Mouse (Mus musculus): Measurements from ENCODE around the gene Tfpi.
A peak's percentile ranks its signal among the peaks of the same experiment; 100 is the strongest.
"Not testable (repeated sequence)": the region's sequence is repeated elsewhere in the genome, so short reads cannot be mapped to it uniquely, and the experiment has no call there.

Gene Tfpi

DNA sequence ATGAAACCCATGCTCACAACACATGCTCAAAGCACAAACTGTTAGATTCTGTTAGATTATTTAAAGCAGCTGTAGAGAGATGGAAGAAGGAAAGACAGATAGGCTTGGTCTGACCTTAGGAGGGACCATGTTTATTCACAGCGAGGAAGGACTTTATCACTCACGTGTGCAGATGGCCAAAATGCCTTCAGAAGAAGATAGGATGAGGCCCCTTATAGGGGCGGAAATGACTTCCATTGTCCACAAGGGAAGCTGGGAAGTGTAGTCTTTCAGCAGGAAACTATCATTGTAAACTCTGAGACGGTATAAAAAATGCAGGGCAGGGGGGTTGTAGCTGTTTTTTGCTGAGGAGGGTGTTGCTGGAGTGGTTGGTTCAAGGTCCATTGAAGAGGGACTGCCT is at the start of gene Tfpi:
Gene Tfpi, minus strand, starts transcription at position 199 of the 400 bp plus-strand sequence.
- DNase-seq (ENCODE audit: low spot score), result peak; percentile 7

DNA sequence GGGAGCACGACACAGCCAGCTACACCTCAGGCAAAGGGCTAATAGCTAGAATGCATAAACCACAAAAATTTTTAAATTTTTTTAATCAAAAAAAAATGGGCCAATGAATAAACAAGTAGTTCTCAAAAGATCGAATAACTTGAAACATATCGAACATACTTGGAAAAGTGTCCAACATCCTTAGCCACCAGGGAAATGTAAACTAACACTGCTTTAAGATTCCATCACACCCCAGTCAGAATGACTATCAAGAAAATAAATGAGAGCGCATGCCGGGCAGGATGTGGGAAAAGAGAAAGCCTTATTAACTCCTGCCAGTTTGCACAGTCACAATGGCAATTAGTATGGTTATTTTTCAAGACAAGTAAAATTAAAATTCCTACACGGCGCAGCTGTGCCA is 49.6 kb upstream of the Tfpi start:
- no peak for DNase-seq (ENCODE audit: low spot score)

DNA sequence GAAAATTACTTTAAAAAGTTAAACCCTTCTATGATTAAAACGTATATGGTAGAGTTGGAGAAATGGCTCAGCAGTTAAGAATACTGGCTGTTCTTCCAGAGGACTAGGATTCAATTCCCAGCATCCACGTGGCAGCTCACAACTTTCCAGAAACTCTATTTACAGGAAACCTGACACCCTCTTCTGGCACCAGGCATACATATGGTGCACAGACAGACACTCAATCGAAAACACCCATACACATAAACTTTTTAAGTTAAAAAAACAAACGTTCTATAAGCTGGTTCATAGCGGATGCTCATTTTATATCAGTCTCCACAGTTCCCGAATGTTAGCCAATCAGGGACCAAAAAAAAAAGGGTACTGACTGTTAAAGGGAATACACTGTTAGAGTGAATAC is 49.2 kb upstream of the Tfpi start:
- DNase-seq (ENCODE audit: low spot score), result no peak

DNA sequence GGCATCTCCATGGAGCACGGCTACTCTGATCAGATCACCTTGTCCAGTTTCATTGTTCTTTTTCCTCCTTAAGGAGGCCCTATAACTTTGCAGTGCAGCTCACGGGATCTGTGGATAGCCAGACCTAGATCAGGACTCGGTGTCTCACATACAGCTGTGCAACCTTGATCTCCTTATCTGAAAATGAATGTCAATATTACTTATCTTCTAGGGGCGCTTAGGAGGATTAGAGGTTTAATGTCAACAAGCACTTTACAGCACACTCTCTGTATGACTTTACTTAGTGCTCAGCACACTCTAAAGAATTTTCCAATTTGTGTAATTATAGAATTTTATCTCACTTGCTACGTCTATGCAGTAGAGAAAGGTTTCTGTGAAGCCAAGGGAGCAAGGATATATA is 48.5 kb upstream of the Tfpi start:
- DNase-seq (ENCODE audit: low spot score), result no peak

DNA sequence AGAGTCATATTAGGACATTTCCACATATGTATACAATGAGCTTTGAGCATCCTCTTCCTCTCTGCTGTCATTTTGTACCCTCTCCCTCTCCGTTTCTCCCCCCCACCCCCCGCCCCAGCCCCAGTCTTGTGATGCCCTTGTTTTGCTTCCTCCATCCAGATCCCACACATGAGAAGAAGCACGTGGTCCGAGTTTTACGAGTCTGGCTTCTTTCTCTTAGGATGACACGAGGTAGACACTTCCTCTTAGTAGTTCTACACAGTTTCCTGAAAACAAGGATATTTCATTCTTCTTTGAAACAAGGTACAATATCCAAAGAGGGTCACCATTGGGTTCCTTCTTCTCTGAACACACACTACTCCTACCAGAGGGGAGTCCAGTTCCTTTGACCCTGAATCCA is 47.4 kb upstream of the Tfpi start:
- no peak for DNase-seq (ENCODE audit: low spot score)

DNA sequence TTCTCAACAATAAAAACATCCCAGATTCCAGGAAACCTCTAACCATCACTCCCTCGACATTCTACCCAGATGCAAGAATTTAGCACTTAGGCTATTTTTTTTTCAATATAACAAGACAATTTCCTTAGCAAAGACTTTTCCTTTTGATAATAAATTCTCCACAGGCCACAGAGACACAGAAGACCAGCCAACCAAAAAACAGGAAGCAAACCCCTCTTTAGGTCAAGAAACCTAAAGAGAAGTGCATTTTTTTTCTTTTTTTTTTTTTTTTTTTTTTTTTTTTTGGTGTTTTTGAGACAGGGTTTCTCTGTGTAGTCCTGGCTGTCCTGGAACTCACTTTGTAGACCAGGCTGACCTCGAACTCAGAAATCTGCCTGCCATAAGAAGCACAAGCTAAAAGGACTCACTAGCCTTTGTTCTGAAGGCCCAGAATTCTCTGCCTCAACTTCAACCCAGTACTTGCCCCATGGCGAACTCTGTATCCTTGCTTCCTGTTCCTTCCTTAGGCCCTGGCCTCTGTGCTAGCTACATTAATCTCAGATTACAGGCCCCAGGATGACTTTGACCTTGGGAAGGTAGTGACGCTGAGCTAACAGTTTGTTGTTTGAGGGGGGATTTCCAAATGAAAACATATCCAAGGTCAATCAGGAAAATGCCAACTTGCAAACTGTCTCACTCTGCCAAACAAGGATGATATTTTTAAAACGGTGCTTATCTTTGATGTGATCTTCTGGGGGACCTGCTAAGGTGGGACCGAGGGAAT is 46.7 kb upstream of the Tfpi start:
- DNase-seq (ENCODE audit: low spot score), result peak; percentile 3

DNA sequence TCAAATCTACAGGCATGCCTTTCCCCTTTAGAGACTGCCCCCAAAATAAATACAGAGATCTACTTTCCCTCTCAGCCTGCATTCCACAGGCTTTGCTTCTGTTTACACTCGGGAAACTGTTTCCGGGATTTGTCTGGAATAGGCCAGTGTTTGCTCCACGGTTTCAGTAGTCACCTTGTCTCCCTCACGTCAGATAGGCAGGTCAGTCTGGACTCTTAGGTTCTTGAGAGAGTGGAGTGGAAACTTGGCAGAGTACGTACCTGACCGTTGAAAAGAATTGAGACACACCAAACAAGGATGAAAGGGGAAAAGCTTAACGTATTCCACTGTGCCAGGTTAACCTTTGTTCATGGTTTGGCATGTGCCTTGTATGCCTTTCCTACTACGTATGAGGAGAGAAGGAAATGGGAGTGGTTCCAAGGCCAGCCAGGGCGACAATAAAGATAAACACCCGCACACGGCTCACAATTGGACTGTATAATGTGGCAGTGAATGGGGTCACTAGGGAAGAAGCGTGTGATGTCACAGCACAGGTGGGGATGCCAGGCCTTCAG is 43.0 kb upstream of the Tfpi start:
- no peak for DNase-seq (ENCODE audit: low spot score)

DNA sequence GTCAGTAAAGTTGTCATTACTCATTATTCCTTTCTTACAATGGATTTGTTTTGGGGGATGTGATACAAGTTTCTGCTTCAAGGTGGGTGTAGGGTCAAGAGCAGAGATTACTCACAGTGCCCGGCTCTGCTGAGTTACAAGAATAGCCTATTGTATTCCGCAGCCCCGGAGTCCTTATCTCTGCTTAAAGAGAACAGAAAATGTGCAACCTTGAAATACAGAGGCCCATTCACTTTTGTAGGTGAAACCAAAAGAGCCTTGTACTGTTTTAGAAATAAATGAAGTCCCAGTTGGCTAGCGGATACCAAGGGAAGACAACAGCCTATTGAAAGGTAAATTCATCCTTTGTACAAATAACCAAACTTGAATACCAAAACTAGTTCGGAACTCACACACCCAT is 42.2 kb upstream of the Tfpi start:
- no peak for DNase-seq (ENCODE audit: low spot score)

DNA sequence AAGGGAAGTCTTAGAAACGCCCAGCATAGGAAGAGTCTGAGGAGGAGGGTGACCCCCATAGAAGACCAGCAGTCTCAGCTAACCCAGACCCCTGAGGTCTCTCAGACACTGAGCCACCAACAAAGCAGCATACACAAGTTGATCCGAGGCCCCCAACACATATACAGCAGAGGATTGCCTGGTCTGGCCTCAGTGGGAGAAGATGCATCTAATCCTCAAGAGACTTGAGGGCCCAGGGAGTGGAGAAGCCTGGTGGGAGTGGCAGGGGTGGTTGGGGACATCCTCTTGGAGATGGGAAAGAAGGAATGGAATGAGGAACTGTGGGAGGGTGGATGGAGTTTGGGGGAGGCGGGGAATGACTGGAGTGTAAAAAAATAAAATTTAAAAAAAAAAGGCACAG is 36.7 kb upstream of the Tfpi start:
- DNase-seq (ENCODE audit: low spot score), result no peak

DNA sequence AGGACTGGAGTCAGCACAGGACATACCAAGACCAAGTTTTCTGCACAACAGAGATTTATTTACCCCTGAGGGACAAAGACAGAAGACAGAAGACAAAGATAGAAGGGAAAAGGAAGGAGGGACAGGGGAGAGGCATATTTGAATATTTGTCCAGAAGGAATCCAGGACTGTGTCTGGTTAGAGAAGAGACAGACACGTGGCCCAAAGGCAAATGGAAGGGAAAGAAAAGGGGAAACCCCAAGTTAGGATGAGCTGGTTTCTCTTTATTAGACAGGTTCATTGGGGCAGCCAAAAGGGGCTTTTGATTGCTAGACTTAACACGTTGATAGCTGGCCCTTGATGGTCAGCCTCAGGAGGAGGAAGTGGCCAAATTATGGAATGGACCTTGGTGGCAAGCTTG is 34.9 kb upstream of the Tfpi start:
- no peak for DNase-seq (ENCODE audit: low spot score)

DNA sequence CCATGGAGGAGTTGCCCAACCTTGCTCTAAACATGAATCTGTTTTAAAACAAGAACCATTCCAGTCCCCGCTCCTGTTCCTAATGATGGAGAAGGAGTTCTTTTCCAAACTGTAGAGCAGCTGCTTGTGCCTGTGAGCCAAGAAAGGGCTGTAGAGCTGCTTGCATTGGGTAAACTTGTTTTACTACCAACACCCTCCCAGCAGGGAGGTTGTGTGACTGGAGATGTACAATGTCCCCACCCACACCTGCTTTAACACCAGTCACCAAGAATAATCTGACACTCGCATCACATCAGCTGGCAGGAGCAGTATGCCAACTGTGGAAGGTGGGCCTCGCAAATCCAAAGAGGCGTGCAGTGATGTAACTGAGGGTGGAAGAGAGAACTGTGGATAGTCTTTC is 34.5 kb upstream of the Tfpi start:
- no peak for DNase-seq (ENCODE audit: low spot score)

DNA sequence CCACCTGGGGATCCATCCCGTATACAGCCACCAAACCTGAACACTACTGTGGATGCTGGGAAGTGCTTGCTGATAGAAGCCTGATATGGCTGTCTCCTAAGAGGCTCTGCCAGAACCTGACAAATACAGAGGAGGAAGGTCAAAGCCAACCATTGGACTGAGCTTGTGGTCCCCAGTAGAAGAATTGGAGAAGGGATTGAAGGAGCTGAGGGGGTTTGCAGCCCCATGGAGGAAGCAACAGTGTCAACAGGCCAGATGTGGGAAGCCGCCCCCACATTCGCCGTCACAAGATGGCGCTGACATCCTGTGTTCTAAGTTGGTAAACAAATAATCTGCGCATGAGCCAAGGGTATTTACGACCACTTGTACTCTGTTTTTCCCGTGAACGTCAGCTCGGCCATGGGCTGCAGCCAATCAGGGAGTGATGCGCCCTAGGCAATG is 28.4 kb upstream of the Tfpi start:
- not testable (repeated sequence) for DNase-seq (ENCODE audit: low spot score)

DNA sequence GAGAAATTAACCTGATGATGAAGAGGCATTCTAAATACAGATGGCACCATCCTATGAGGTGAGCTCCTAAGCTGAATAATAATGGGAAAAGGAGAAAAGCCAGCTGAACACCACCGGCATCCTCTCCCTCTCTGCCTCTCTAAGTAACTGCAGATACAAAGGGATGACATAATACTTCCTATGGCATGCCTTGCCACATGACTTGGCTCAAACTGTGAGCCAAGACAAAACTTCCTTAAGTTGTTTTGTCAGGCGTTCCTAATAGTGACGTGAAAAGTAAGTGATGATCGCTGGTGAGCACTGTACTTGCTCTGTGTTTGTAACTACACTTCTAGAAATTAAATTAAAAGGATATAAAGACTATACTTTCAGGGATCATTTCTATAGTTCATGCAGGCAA is 27.7 kb upstream of the Tfpi start:
- DNase-seq (ENCODE audit: low spot score), result no peak

DNA sequence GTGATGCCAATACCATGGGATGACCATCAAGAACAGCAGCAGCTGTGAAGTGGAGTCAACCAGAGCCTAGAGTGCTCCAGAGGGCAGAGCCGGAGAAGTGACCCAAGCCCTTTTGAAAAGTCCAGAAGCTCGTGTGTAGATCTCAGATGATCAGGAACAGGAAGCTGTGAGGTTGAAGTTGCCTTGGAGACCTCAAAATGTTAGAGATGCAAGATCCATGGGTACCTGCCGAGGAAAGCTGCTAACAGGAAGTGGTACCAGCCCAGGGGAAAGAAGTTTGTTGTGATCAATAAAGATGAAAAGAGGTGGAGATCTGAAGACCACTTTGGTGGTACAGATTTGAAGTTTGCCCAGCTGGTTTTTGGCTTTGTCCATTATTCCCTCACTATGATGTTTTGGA is 22.3 kb upstream of the Tfpi start:
- no peak for DNase-seq (ENCODE audit: low spot score)

DNA sequence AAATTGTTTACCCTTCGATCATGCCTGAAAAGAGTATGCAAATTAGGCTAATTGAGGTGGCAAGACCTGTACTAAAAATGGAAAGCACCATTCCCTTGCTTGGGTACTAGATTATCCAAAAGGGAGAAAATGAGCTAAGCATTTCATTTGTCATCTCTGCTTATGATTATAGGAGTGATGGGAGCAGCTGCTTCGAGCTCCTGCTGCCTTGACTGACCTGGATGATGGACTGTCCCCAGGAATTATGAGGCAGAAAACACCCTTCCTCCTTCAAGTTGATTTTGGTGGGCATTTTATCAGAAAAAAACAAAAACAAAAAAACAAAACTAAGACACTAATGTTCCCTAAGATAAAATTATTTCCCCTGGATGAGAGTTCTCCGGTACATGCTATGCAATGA is 18.5 kb upstream of the Tfpi start:
- DNase-seq (ENCODE audit: low spot score), result no peak

DNA sequence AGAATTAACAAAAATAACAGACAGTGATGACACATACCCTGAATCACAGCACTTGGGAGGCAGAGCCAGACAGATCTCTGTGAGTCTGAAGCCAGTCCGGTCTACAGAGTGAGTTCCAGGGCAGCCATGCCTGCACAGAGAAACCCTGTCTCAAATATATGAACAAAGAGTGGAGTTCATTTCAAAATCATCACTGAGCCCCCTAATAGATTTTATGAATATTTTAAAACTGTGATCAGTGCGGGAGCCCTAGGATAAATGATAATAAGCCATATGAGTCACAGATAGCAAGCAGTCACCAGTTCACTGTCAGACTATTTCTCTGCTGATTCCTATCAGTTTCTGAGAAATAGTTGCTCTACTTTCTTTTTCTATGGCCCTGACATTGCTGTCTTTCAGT is 17.1 kb upstream of the Tfpi start:
- no peak for DNase-seq (ENCODE audit: low spot score)

DNA sequence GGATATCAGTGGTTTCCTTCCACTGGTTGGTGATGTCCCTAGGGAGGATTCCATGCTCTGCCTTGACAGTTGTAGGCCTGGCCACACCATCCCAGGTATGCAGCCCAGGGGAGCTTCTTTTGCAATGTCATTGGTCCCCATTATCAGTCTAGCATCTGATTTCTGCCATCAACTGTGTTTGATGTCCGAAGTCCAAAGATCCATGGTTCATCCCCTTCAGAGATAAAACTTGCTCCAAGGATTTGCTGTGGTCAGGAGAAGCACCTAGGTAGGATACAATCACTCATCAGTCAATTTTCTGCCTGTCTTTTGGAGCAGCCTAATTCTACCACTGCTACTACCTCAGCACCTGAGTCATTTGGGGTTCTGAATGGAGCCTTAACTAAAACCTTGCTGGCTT is 15.1 kb upstream of the Tfpi start:
- DNase-seq (ENCODE audit: low spot score), result no peak

DNA sequence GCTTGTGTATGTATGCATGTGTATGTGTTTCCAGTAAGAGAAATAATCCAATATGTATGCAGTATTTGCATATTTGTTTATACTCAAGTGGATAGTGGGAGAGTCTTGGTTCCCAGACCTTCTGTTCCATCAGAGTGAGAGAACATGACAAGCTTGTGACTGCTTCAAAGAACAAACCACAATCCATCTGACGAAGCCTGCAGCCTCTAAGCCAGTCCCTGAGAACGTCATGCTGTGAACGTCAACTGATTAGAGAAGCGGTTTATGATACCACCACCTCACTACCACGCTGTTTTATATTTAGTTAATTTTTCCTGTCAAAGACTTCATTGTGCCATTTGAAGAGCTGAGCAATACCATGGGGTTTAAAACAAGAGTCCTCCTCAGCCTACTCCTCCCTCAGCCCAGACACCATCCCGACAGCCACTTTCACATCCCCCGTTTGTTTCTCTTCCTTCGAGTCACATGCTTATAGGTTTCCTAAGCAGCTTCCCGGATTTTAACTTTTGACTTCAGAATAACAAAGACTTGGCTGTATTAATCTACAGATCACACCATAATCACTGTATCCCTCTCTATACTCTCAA is 11.2 kb upstream of the Tfpi start:
- DNase-seq (ENCODE audit: low spot score), result no peak

DNA sequence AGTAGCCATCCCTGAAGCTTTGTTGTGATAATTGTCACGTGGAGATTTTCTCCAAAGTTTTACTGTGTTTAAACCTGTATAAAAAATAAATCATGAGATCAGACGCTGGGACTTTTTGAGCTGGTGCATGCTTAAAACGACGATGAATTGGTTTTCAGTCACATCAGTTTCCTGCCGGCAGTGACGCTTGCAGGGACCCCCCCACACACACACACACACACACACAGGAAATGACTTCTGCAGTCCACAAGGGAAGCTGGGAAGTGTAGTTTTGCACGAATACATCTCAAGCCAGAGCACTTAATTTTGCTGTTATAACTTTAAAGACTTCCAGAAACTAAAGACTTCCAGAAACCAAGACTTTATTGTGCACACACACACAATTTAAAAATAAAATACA is 5.3 kb upstream of the Tfpi start:
- DNase-seq (ENCODE audit: low spot score), result peak; percentile 15

DNA sequence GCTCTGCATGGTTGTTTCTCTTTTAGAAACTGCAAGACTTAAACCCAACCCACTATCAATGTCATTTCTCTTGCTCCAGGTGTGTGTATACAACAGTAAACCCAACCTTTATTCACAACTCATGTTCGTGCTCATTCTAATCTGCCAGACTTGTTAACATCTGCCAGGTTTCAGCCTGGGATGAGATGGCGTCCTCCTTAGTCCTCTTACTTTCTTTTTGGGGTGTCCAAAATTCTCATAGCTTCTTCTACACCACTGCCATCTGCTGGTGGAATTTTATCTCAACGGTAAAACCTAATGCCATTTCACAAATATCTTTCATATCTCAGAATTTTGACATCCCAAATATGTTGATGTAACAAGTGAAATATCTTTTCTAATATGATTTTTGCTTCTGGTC is 2.5 kb upstream of the Tfpi start:
- no peak for DNase-seq (ENCODE audit: low spot score)

DNA sequence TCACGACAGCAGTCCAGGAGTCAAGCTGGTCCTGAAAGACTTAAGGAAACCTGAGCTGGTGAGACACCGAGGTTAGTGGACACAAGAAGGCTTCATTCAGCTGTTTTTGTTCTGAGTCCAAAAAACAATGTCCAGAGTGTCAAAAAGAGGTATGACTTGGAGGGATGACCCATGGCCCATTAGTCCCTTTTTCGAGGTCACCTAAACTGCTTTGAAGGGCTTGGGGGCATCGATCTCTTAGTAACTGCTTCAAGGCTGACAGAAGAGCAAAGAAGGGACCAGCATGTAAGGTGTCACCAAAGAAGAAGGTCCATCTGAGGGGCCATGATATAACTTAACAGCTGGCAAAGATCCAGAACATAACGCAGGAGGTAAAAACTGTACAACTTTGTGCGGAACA is 1.2 kb upstream of the Tfpi start:
- no peak for DNase-seq (ENCODE audit: low spot score)

DNA sequence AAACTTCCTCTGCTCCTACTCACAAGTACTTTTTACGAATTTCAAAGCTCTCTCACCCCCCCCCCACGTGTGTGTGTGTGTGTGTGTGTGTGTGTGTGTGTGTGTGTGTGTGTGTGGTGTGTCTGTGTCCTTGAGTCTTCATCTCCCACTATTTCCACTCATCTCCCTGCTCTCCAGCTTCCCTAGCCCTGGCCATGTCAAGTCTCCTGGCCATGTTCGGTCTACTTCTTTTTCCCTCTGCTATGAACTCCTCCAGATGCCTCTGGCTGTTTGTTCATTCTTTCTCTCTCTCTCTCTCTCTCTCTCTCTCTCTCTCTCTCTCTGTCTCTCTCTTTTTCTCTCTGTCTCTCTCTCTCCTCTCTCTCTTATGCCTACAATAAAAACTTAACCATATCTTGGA is 444 bp downstream of the Tfpi start:
- DNase-seq (ENCODE audit: low spot score), result no peak

DNA sequence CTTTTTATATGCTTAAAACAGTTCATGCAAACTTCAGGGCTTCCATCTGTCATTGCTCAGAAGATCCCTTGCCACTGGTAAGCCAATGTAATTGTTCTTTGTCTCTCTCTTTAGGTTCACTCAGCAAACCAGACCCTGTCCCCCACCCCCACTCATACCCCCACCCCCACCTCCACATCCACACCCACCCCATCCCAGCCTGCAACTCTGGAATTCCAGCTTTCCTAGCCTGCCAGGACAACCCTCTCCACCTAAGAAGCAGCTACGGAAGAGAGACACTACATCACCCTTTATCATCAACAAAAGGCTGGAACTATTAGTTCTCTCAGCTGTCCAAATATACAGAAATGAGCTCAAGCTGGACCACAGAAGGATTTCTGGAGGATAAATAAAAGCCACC is 974 bp downstream of the Tfpi start:
- DNase-seq (ENCODE audit: low spot score), result no peak

DNA sequence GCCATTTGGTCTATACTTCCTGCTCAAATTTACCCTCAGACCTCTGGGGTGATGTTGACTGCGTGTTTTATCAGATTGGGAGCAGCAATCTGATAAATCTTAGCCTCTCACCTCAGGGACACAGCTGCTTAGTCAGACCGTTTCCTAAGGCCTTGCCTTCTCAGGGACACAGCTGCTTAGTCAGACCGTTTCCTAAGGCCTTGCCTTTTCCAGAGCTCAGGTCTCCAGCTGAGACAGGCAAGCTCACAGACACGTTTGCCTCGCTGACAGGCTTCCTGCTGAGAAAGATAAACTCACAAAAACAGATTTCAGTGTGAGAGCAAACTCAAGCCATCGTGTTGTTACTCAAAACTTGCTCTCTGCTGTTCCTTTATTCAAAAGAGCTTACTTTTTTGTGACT is 1.9 kb downstream of the Tfpi start:
- no peak for DNase-seq (ENCODE audit: low spot score)

All from ovary, adult 18-20 months (tissue).